Mouse (Mus musculus) thymus, postnatal 14 days (tissue): ENCODE measurements around the gene Prrg1.
A peak's percentile ranks its signal among the peaks of the same experiment; 100 is the strongest.
"Not testable (repeated sequence)": the region's sequence is repeated elsewhere in the genome, so short reads cannot be mapped to it uniquely, and the experiment has no call there.

ENCODE experiments used
- DNase-seq: peaks from one replicate; pipeline ENCODE4 v3.0.0; 2021

The Prrg1 gene

DNA sequence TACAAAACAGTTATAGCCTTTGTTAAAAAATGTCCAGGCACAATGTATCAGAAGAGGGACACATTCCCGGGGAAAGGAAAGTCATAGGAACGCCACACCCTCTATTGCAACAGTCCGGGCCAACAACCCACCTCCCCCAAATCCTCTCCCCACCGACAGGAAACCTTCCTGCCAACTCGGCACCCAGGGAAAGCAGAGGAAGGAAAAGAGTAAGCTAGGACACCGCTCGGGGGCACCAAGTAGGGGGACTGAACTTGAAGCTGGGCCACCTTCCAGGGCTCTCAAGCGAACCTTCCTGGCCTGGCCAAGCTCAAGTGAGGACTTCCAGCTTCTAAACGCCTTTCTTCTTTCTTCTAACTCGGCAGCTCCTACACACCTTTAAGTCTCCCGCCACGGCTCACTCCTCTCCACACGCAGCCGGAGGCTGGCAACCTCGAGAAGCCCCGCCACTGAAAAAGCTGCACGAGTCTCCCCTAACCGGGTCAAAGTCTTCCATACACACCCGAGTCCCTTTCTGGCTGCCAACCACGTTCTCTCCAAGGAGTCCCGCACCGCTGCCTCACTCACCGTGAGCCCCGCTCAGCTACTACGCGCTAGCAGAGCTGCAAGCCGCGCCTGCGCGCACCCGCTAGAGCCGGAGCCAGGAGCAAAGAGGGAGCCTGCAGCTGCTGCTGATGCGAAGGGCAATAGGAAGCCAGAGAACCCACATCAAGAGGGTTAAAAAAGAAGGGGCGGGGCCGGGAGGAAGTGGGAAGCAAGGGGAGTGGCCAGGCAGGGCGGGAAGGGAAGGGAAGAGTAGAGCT, at the start of gene Prrg1:
Gene Prrg1, minus strand, starts transcription at position 695 of the 803 bp plus-strand sequence.
- DNase-seq, result peak; percentile 90

DNA sequence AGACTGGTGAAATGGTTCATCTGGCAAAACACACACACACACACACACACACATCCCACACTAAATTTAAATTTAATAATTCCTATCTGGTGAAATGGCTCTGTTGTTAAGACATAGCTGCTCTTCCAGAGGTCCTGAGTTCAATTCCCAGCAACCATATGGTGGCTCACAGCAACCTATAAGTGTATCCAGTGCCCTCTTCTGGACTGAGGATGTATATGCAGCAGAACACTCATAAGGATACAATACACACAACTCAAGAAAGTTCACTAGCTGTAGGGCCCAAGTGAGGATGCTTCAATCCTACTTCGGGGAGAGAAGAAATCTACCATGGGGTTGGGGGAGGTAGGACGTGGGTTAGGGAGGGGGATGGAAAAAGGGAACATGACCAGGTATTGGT, 22.1 kb upstream of the Prrg1 start:
- peak; percentile 3 for DNase-seq

DNA sequence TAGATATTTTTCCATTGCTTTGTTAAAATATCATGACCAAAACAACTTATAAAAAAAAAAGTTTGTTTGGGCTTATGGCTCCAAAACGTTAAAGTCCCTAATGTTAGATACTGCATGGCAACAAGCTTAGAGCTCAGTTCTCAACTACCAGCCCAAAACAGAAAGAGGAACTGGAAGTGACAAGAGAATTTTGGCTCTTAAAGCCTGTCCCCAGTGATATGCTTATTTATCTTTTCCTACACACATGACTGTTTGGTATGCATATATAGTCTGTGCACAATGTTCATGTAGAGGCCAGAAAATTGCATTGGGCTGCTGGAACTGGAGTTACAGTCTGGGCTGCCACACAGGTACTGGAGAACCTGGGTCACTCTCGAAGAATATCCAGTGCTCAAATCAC, 9.4 kb upstream of the Prrg1 start:
- DNase-seq, result no peak

DNA sequence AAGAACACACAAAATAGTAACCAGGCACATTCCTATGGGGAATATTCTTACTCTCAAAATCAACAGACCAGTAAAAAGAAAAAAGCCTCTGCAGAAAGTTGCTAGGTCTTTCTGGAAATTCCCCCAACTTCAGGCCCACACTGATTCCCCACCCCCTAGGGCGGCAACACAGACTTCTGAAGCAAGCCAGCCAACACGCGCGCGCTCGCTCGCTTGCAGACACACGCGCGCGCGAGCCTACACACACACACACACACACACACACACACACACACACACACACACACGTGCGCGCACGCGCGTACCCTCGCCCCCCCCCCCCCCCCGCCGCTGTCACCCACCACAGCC, 868 bp downstream of the Prrg1 start:
- peak; percentile 79 for DNase-seq

DNA sequence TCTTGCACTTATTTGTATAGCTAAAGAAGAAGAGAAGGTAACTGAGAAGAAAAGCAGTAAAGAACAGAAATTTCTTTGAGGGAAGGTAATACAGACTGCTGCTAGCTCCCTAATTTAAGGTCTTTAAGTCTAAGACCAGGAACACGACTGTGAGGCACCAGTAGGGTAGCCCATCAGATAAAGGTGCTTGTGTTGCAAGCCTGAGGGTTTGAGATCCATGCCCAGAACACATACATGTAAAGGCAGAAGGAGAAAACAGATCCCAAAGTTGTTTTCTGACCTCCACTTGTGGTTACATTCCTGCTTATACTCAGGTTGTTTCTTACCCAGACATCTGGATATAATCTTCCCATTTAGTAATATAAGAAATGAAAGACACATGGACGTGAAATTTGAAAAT, 20.2 kb downstream of the Prrg1 start:
- no peak for DNase-seq

DNA sequence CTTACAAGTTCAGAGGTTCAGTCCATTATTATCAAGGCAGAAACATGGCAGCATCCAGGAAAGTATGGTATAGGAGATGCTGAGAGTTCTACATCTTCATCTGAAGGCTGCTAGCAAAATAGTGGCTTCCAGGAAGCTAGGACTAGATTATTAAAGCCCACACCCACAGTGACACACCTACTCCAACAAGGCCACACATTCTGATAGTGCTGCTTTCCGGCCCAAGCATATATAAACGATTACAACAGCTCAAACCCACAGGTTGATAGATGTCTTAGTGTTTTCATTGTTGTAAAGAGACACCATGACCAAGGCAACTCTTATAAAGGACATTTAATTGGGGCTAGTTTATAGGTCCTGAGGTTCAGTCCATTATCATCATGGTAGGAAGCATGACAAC, 30.3 kb downstream of the Prrg1 start:
- DNase-seq, result no peak

DNA sequence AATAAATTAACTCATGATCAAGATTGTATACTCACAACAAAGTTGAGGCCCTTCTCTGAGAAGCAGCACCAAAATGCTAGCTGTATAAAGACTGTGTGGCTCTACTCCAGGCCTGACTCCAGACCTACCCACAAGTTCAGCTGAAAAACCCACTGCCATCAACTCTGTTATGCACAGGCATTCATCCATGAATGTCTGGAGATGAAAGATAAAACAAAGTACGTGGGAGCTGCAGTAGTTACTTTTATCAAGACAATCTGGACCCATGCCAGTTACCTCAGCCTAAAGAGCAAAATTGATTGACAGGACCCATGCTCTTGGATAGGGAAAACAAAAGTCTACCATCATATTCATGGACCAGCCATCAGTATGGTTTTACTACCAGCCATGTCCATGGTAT, 31.0 kb downstream of the Prrg1 start:
- DNase-seq, result no peak

DNA sequence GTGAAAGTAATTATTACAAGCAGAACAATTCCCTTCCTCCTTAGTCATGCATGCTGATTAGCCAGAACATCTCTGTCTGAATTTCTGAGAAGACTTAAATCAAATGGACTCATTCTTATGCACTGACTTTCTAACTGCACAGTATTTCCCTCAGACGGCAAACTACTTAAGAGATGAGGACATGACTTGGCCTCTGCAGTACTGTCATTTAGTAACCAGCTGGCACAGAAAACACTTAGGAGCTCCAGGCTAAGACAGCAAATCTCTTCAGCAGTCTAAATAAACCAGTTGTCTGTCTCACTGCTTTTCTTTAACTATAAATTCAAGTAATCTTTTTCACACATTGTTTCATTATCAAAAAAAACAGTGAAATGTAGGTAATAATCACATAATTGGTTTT, 36.0 kb downstream of the Prrg1 start:
- no peak for DNase-seq

DNA sequence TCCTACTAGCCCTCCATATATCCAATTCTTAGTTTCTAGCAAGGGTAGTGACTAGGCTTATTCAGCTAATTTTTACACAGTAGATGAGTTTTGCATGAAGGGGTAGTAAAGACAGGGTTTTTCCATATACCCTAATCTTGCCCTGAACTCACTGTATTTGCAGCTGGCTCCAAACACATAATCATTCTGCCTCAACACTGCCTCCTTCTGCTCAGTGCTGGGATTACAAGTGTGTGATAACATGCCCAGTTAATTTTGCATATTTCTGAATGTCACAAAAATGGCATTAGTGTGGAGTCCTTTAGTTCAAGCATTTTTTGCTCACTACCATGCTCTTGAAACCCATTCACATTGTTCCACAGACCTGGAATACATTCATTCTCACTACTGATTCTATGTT, 44.0 kb downstream of the Prrg1 start:
- peak; percentile 33 for DNase-seq

DNA sequence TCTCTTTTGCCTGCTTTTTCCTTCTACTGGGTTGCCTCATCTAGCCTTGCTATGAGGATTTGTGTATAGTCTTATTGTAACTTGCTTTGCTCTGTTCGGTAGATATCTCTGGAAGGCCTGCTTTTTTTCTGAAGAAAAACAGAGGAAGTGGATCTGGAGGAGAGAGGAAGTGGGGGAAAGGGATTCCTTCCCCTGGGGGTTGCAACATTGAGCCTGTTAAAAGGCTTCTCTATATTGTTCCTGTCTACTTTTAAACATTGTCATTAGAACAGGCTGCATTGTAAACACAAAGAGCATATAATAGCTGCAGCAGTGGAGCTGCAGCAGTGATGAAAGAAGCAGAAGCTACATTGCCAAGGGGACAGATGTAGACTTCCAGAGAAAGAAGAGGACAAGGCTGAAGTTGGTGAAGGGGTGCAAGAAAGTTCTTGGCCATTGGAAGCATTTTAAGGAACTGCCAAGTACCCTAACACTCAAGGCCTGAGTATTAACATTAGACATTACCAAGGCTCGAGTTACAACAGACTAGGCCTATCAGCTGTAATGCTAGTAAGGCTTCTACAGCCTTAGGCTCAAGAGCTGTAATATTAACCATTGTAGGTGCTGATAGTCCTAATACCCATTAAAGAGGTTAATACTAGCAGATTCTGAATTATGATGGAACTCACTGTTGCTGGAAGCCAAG, 44.9 kb downstream of the Prrg1 start:
- DNase-seq, result no peak

DNA sequence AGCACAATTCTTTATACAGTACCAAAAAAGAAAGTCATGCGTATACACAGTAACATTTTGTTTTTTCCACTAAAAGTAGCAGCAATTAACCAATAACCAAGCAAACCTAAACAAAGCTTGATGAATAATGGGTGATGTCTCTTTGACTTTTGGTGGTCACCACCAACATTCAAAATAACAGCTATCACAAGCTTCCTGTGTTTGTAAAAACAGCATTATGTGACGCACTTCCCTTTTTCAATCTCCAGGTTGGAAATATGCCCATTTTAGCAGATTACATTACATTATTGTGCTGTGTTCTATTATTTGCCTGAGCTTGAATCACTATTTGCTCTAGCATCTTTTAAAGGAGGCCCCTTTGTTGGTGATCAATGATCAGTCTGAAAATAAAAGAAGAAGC, 65.4 kb downstream of the Prrg1 start:
- no peak for DNase-seq

DNA sequence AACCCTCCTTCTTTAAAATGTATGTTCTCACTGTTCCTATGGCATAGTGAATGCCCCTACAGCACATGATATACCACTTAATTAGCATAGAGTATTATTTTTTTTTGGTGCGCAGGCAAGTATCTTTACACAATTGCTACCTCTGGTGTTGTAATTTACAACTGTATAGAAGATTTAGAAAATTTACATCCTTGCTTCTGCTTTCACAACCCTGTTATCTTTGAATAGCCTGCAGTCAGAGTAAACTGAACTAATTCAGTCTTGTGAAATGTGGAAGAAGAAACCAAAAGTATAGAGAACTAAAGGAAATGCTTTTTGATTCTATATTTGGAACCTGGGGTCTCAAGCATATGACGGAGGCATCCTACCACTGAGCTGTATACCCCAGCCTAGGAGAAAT, 100.7 kb downstream of the Prrg1 start:
- no peak for DNase-seq

DNA sequence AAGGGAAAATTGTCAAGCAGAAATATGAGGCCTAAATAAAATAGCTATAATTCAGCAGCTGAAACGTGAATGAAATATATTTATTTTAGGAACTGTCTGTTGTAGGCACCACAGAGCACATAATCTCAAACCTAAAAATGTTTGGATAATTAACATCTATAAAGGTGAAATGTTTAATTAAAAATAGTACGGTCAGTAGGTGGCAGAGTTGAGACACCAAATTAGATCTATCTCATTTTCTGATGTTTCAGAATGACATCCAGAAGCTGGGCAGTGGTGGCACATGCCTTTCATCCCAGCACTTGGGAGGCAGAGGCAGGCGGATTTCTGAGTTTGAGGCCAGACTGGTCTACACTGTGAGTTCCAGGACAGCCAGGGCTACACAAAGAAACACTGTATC, 104.0 kb downstream of the Prrg1 start:
- no peak for DNase-seq

DNA sequence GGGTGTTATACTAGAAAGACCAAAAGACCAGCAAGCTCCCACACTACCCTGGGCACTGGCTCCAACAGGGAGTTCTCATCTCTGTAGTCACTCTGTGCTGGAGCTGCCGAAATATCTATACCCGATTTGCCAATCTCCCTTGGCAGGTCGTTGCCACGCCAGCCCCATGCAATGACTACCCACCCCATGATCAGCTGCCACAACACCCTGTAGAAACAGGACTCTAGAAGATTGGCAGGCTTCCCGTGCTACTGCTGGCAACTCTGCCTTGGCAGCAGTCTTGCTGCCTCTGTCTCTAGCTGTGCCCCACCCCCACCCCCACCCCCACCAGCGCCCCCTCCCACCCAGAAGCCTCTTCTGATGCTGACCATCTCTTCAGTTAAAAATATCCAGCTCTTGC, 149.3 kb downstream of the Prrg1 start:
- DNase-seq, result no peak

DNA sequence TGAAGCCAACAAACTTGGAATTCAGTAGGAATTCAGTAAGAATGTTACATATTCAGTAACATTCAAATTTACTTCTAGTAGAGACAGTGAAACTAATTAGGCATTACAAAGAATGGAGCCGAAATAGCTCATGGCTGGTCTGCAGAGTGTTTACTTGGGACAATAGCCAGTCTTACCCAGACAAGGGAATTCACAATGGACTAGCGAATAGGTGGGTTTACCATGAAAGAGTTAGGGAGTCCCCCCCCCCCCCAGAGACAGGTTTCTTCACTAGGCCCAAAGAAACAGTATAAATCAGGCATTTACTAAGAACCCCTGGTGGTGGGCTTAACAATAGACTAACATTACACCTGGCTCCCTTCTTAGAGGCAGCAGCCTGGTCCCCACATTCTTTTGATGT, 180.3 kb downstream of the Prrg1 start:
- DNase-seq, result not testable (repeated sequence)
